Comparison of ENCODE assay signal across 16 mouse cellular contexts in the genomic region with DNA sequence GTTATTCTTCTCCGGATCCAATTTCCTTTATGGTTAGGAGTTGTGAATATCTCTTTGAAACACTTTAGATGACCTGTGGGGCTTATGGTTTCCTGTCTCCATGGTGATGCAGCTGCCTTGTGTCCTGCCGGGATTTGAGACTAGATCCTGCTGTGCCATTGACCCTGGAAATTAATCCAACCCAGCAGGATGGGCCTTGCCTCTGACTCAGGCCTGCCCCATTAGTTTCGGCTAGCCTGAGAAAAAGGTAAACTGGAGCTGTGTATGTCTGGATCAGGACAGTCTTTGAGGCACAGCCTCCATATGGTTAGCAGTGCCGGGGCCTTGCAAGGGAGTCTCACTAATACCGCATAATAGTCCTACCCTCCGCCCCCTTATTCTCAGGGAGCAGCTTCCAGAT. TPM values are rescaled to one million over a fixed set of nuclear protein-coding genes. Genes with fewer than 3 reads are reported as not detected.
A peak's percentile ranks its signal among the peaks of the same experiment; 100 is the strongest.
DNase-seq lines count a peak whose midpoint lies in the region; ATAC-seq and TF ChIP-seq lines count a peak whose summit lies in the region.
"Had no signal": no experiment of that assay in that cellular context is flagged by ENCODE, and none has a peak within 500 bp of the region (broad histone marks: within the 10 kb centered on the region; RNA-seq: fewer than 3 reads in every experiment).

No protein-coding gene starts in this region.

- no peaks in the 10 kb centered on the region for H3K36me3 ChIP-seq in hindbrain, embryonic 11.5 days (ENCODE audit: control insufficient read depth, insufficient read depth, low read length)
- no peaks in the 10 kb centered on the region for H3K36me3 ChIP-seq in hindbrain, postnatal 0 days (ENCODE audit: insufficient read depth, low read length)
- H3K36me3 ChIP-seq in embryonic facial prominence, embryonic 11.5 days (replicated peaks; ENCODE audit: control insufficient read depth, insufficient read depth, low read depth, low read length): no peaks in the 10 kb centered on the region
- H3K36me3 ChIP-seq in midbrain, embryonic 16.5 days (ENCODE audit: control insufficient read depth, insufficient read depth, low read length): no peaks in the 10 kb centered on the region
- H3K36me3 ChIP-seq: G1E; limb, embryonic 15.5 days had no signal

- DNase-seq in hindbrain, embryonic 11.5 days (ENCODE audit: low spot score): peak; percentile 31
- no peak for DNase-seq in hindbrain, postnatal 0 days (ENCODE audit: low spot score)
- DNase-seq in ZHBTc4 (ENCODE audit: low read depth, low spot score): peak; percentile 47
- peak; percentile 29 for DNase-seq in embryonic facial prominence, embryonic 11.5 days (ENCODE audit: low spot score)
- DNase-seq in left cerebral cortex, adult 9 months (ENCODE audit: low spot score in 2 of 2): no peak
- DNase-seq in layer of hippocampus, postnatal 10 days (ENCODE audit: low spot score in 2 of 2): no peak
- DNase-seq: heart, postnatal 14 days; kidney, adult 11 months; lung, adult 18-20 months had no signal

- peaks cover 5% of the 10 kb centered on the region for H3K4me1 ChIP-seq in hindbrain, embryonic 11.5 days (replicated peaks; ENCODE audit: control insufficient read depth, insufficient read depth, low read length)
- peaks cover 7% of the 10 kb centered on the region for H3K4me1 ChIP-seq in hindbrain, postnatal 0 days (ENCODE audit: insufficient read depth, low read length)
- H3K4me1 ChIP-seq in embryonic facial prominence, embryonic 11.5 days (ENCODE audit: control insufficient read depth, insufficient read depth, low read length): peaks cover 4% of the 10 kb centered on the region; the same call in 1 of the 2 replicates
- peaks cover 13% of the 10 kb centered on the region; the same call in 1 of the 2 replicates for H3K4me1 ChIP-seq in midbrain, embryonic 16.5 days (ENCODE audit: control insufficient read depth, insufficient read depth, low read length)

- no peak overlapping the region for H3K4me2 ChIP-seq in hindbrain, embryonic 11.5 days (replicated peaks; ENCODE audit: low read depth, low read length)
- no peak overlapping the region for H3K4me2 ChIP-seq in hindbrain, postnatal 0 days (ENCODE audit: low read depth, low read length)
- H3K4me2 ChIP-seq in embryonic facial prominence, embryonic 11.5 days (ENCODE audit: low read depth, low read length): no peak overlapping the region
- 0 out of 2 replicates have a peak overlapping the region, but pooled peaks have one; percentile 91 for H3K4me2 ChIP-seq in midbrain, embryonic 16.5 days (ENCODE audit: low read length)
- H3K4me2 ChIP-seq: limb, embryonic 15.5 days had no signal

- WGBS in hindbrain, embryonic 11.5 days: 14% methylated on average over 6 of the region's 6 CpGs
- WGBS in hindbrain, postnatal 0 days: 28% methylated on average over 6 of the region's 6 CpGs
- WGBS in embryonic facial prominence, embryonic 11.5 days: 23% methylated on average over 6 of the region's 6 CpGs
- WGBS in midbrain, embryonic 16.5 days: 15% methylated on average over 6 of the region's 6 CpGs

- TF ChIP-seq CTCF in hindbrain, postnatal 0 days (IDR thresholded peaks at IDR 0.05; ENCODE audit: low read depth): no peak

- H3K9ac ChIP-seq in hindbrain, embryonic 11.5 days (ENCODE audit: low read depth, low read length): no peak overlapping the region
- H3K9ac ChIP-seq in hindbrain, postnatal 0 days (replicated peaks; ENCODE audit: low read length): no peak overlapping the region
- H3K9ac ChIP-seq in embryonic facial prominence, embryonic 11.5 days (replicated peaks; ENCODE audit: low read length): no peak overlapping the region
- H3K9ac ChIP-seq in midbrain, embryonic 16.5 days (ENCODE audit: low read depth, low read length): no peak overlapping the region
- H3K9ac ChIP-seq: limb, embryonic 15.5 days had no signal

- no peak overlapping the region for H3K27ac ChIP-seq in hindbrain, embryonic 11.5 days (ENCODE audit: low read depth, low read length)
- no peak overlapping the region for H3K27ac ChIP-seq in hindbrain, postnatal 0 days
- no peak overlapping the region for H3K27ac ChIP-seq in embryonic facial prominence, embryonic 11.5 days (replicated peaks; ENCODE audit: low read depth, low read length)
- no peak overlapping the region for H3K27ac ChIP-seq in midbrain, embryonic 16.5 days (ENCODE audit: low read length)
- H3K27ac ChIP-seq: limb, embryonic 15.5 days; macrophage had no signal

- ATAC-seq in hindbrain, embryonic 11.5 days (ENCODE audit: low FRiP score): peak; percentile 40; the same call in 1 of the 2 replicates
- ATAC-seq in hindbrain, postnatal 0 days: no peak
- no peak for ATAC-seq in embryonic facial prominence, embryonic 11.5 days (replicated peaks; ENCODE audit: insufficient number of reproducible peaks, low FRiP score, low TSS enrichment, low read depth)
- ATAC-seq in midbrain, embryonic 16.5 days: 0 out of 2 replicates have a peak, but pooled peaks have one; percentile 5
- no peak for ATAC-seq in activated CD4-positive, CD25-positive, alpha-beta regulatory T cell, adult 4 months

- no peaks in the 10 kb centered on the region for H3K9me3 ChIP-seq in hindbrain, embryonic 11.5 days (ENCODE audit: control insufficient read depth, low read length)
- no peaks in the 10 kb centered on the region for H3K9me3 ChIP-seq in hindbrain, postnatal 0 days (ENCODE audit: low read length)
- H3K9me3 ChIP-seq in embryonic facial prominence, embryonic 11.5 days (replicated peaks; ENCODE audit: control insufficient read depth, low read length): no peaks in the 10 kb centered on the region
- no peaks in the 10 kb centered on the region for H3K9me3 ChIP-seq in midbrain, embryonic 16.5 days (replicated peaks; ENCODE audit: control insufficient read depth, low read length, poor library complexity, severe bottlenecking)
- H3K9me3 ChIP-seq: limb, embryonic 15.5 days had no signal

- H3K27me3 ChIP-seq in hindbrain, embryonic 11.5 days (ENCODE audit: control insufficient read depth, insufficient read depth, low read length): peaks cover 20% of the 10 kb centered on the region
- H3K27me3 ChIP-seq in hindbrain, postnatal 0 days (ENCODE audit: insufficient read depth, low read length): 0 out of 2 replicates have a peak, but pooled peaks cover 8% of the 10 kb centered on the region
- H3K27me3 ChIP-seq in embryonic facial prominence, embryonic 11.5 days (ENCODE audit: control insufficient read depth, insufficient read depth, low read length): peaks cover 16% of the 10 kb centered on the region
- H3K27me3 ChIP-seq in midbrain, embryonic 16.5 days (ENCODE audit: control insufficient read depth, insufficient read depth, low read depth, low read length): peaks cover 9% of the 10 kb centered on the region

- no peak overlapping the region for H3K4me3 ChIP-seq in hindbrain, embryonic 11.5 days (ENCODE audit: low read depth, low read length)
- H3K4me3 ChIP-seq in hindbrain, postnatal 0 days (ENCODE audit: low read length): no peak overlapping the region
- no peak overlapping the region for H3K4me3 ChIP-seq in embryonic facial prominence, embryonic 11.5 days (ENCODE audit: low read depth, low read length)
- H3K4me3 ChIP-seq in midbrain, embryonic 16.5 days (ENCODE audit: low read depth, low read length): no peak overlapping the region
- H3K4me3 ChIP-seq: erythroblast, embryonic 14.5 days; limb, embryonic 15.5 days; myocyte had no signal

RNA-seq across cellular contexts. Expression of a gene that starts 1.9 kb away (rescaled TPM):
- 2.7 and 2.8 TPM in 2 replicates for polyA plus RNA-seq in hindbrain, embryonic 11.5 days (2014; fragmentation: Nextera tagmentation; extraction: Ambion mirVana)
- total RNA-seq in hindbrain, postnatal 0 days (2014; rRNA removed): 1.5 and 1.7 TPM in 2 replicates
- 1.2 and 1.4 TPM in 2 replicates for polyA plus RNA-seq in hindbrain, postnatal 0 days (2015; fragmentation: Nextera tagmentation; extraction: Ambion mirVana)
- polyA plus RNA-seq in embryonic facial prominence, embryonic 11.5 days (2014; fragmentation: Nextera tagmentation; extraction: Ambion mirVana): 2.3 and 3.6 TPM in 2 replicates
- polyA plus RNA-seq in midbrain, embryonic 16.5 days (2015; fragmentation: Nextera tagmentation; extraction: Ambion mirVana): 1.7 and 1.8 TPM in 2 replicates
- 1 to 10 TPM; 4.4 to 8.1 TPM for polyA plus RNA-seq in activated CD4-positive, CD25-positive, alpha-beta regulatory T cell, adult 4 months (2017; shearing (Covaris generic))
- 1 to 10 TPM in 1 of 2 experiments, under 1 TPM in 1; 0.60 to 1.0 TPM for total RNA-seq in layer of hippocampus, postnatal 10 days (2021)
- total RNA-seq: G1E had no signal
- polyA plus RNA-seq: erythroblast, embryonic 14.5 days; G1E; myocyte had no signal

RNA-seq across cellular contexts. Expression of a gene that starts 36.4 kb away (rescaled TPM):
- polyA plus RNA-seq in hindbrain, embryonic 11.5 days (2014; fragmentation: Nextera tagmentation; extraction: Ambion mirVana): 2.6 and 2.9 TPM in 2 replicates
- 11.1 and 13.4 TPM in 2 replicates for total RNA-seq in hindbrain, postnatal 0 days (2014; rRNA removed)
- polyA plus RNA-seq in hindbrain, postnatal 0 days (2015; fragmentation: Nextera tagmentation; extraction: Ambion mirVana): 3.0 and 3.2 TPM in 2 replicates
- polyA plus RNA-seq in embryonic facial prominence, embryonic 11.5 days (2014; fragmentation: Nextera tagmentation; extraction: Ambion mirVana): 2.9 and 4.1 TPM in 2 replicates
- 4.6 and 5.1 TPM in 2 replicates for polyA plus RNA-seq in midbrain, embryonic 16.5 days (2015; fragmentation: Nextera tagmentation; extraction: Ambion mirVana)
- polyA plus RNA-seq in activated CD4-positive, CD25-positive, alpha-beta regulatory T cell, adult 4 months (2017; shearing (Covaris generic)): not detected
- 10 to 100 TPM; 21.6 to 25.5 TPM for total RNA-seq in layer of hippocampus, postnatal 10 days (2021)
- polyA plus RNA-seq: erythroblast, embryonic 14.5 days; G1E had no signal

Comparison
In these comparisons a context has a peak if more than half of its experiments do, and no peak if none do; other contexts are left out.
1. ATAC-seq: peak in hindbrain, embryonic 11.5 days (single experiment) and midbrain, embryonic 16.5 days (single experiment); none in hindbrain, postnatal 0 days (single experiment), embryonic facial prominence, embryonic 11.5 days (single experiment) and activated CD4-positive, CD25-positive, alpha-beta regulatory T cell, adult 4 months (single experiment).
2. DNase-seq: peak in hindbrain, embryonic 11.5 days (single experiment), ZHBTc4 (single experiment) and embryonic facial prominence, embryonic 11.5 days (single experiment); none in hindbrain, postnatal 0 days (single experiment), left cerebral cortex, adult 9 months (0 of 2) and layer of hippocampus, postnatal 10 days (0 of 2).